Mouse (Mus musculus) small intestine, adult 2 months (tissue): ENCODE measurements around the gene Adcyap1r1. TPM values are rescaled to one million over a fixed set of nuclear protein-coding genes. Genes with fewer than 3 reads are reported as not detected.

Experiments used
- H3K27ac ChIP-seq: fragments of 200-500 bp; 2 replicates; pipeline ENCODE4 v1.5.1; 2012; ENCODE audit warnings: low read depth, low read length, control low read depth, inconsistent platforms; ENCODE audit not compliant: insufficient read depth
- H3K27me3 ChIP-seq: fragments of 200-500 bp; 2 replicates; pipeline ENCODE4 v1.6.1; 2012; ENCODE audit warnings: mild to moderate bottlenecking, moderate library complexity, low read length, inconsistent platforms; ENCODE audit not compliant: control insufficient read depth, insufficient read depth
- H3K36me3 ChIP-seq: fragments of 200-500 bp; 2 replicates; pipeline ENCODE4 v1.6.1; 2012; ENCODE audit warnings: mild to moderate bottlenecking, low read length, control low read depth, inconsistent platforms; ENCODE audit not compliant: control insufficient read depth, insufficient read depth
- H3K4me1 ChIP-seq: fragments of 200-500 bp; 2 replicates; pipeline ENCODE4 v1.6.1; 2012; ENCODE audit warnings: low read length, inconsistent platforms, mixed read lengths; ENCODE audit not compliant: control insufficient read depth, insufficient read depth, insufficient read length
- H3K4me3 ChIP-seq: fragments of 200-500 bp; 2 replicates; pipeline ENCODE4 v1.5.1; 2012; ENCODE audit warnings: low read depth, mild to moderate bottlenecking, control low read depth, inconsistent platforms, low read length, moderate library complexity
- CTCF ChIP-seq: fragments of 200-500 bp; IDR thresholded peaks from 2 replicates; pipeline ENCODE4 v1.5.1; 2012; ENCODE audit warnings: low read depth, mild to moderate bottlenecking, control low read depth, inconsistent platforms, low read length, moderate library complexity, mixed read lengths; ENCODE audit not compliant: insufficient replicate concordance, insufficient read length; ENCODE audit errors: extremely low read depth
- POLR2A ChIP-seq: fragments of 200-500 bp; IDR thresholded peaks from 2 replicates; pipeline ENCODE4 v1.6.1; 2012; ENCODE audit warnings: low read depth, mild to moderate bottlenecking, control low read depth, inconsistent platforms, low read length, moderate library complexity
- WGBS: fragments of 180-500 bp; shearing (Covaris S2); methylation state at CpG from one replicate; pipeline ENCODE4 v1.1.7; 2018; 5-methylcytosine and 5-hydroxymethylcytosine counted together
- polyA plus RNA-seq: library from polyadenylated mRNA; depleted of rRNA; stranded (reverse); fragments of >200 nt; gene quantifications from 2 replicates; pipeline ENCODE4 v1.2.3, GENCODE M21; 2012

The Adcyap1r1 gene
- polyA plus RNA-seq, 1 experiment = 1.9 TPM

- 54% methylated on average over 8 of the region's 8 CpGs for WGBS
- H3K27ac ChIP-seq = no peak overlapping the region
Measured at GRCm38 (mm10) chr6:55435266-55436159, 16.3 kb upstream of the Adcyap1r1 start.

GRCm38 (mm10) chr6:55437919-55438318 lies 13.9 kb upstream of the Adcyap1r1 start:
- no peaks in the 10 kb centered on the region for H3K36me3 ChIP-seq
- H3K4me3 ChIP-seq = no peak overlapping the region
- H3K27ac ChIP-seq = no peak overlapping the region
- TF ChIP-seq POLR2A (no peak), CTCF (no peak)
- 17% methylated on average over 3 of the region's 3 CpGs for WGBS
- no peaks in the 10 kb centered on the region for H3K4me1 ChIP-seq
- 0 out of 2 replicates have a peak, but pooled peaks cover 3% of the 10 kb centered on the region for H3K27me3 ChIP-seq

More at GRCm38 (mm10) chr6:55435266-55436159, 16.3 kb upstream of the Adcyap1r1 start:
- Histone ChIP-seq H3K36me3 (no peaks in the 10 kb centered on the region), H3K27me3 (0 out of 2 replicates have a peak, but pooled peaks cover 3% of the 10 kb centered on the region), H3K4me3 (no peak overlapping the region), H3K4me1 (no peaks in the 10 kb centered on the region)
- TF ChIP-seq CTCF (no peak), POLR2A (no peak)

GRCm38 (mm10) chr6:55438837-55439236 lies 12.9 kb upstream of the Adcyap1r1 start:
- WGBS = 65% methylated on average over 2 of the region's 2 CpGs
- Histone ChIP-seq H3K27me3 (0 out of 2 replicates have a peak, but pooled peaks cover 5% of the 10 kb centered on the region), H3K4me3 (no peak overlapping the region), H3K4me1 (no peaks in the 10 kb centered on the region), H3K36me3 (no peaks in the 10 kb centered on the region), H3K27ac (no peak overlapping the region)
- TF ChIP-seq CTCF = no peak
- TF ChIP-seq POLR2A = no peak

GRCm38 (mm10) chr6:55443927-55444688 lies 7.7 kb upstream of the Adcyap1r1 start:
- no peak overlapping the region for H3K4me3 ChIP-seq
- WGBS = 41% methylated on average over 2 of the region's 2 CpGs
- H3K4me1 ChIP-seq = no peaks in the 10 kb centered on the region
- H3K27ac ChIP-seq = no peak overlapping the region
- 0 out of 2 replicates have a peak, but pooled peaks cover 2% of the 10 kb centered on the region for H3K27me3 ChIP-seq
- no peak for TF ChIP-seq POLR2A
- TF ChIP-seq CTCF = no peak
- no peaks in the 10 kb centered on the region for H3K36me3 ChIP-seq

- Histone ChIP-seq H3K27ac (no peak overlapping the region), H3K4me3 (no peak overlapping the region), H3K4me1 (no peaks in the 10 kb centered on the region), H3K27me3 (0 out of 2 replicates have a peak, but pooled peaks cover 2% of the 10 kb centered on the region), H3K36me3 (no peaks in the 10 kb centered on the region)
- no peak for TF ChIP-seq POLR2A
- TF ChIP-seq CTCF = no peak
- WGBS = 46% methylated on average over 4 of the region's 4 CpGs
Measured at GRCm38 (mm10) chr6:55444721-55445120, 7.1 kb upstream of the Adcyap1r1 start.

GRCm38 (mm10) chr6:55448199-55448598 lies 3.6 kb upstream of the Adcyap1r1 start:
- WGBS = 76% methylated on average over 9 of the region's 9 CpGs
- Histone ChIP-seq H3K27ac (no peak overlapping the region), H3K27me3 (peaks cover 19% of the 10 kb centered on the region), H3K36me3 (no peaks in the 10 kb centered on the region), H3K4me3 (no peak overlapping the region), H3K4me1 (no peaks in the 10 kb centered on the region; the same call in 1 of the 2 replicates)
- TF ChIP-seq POLR2A = no peak
- TF ChIP-seq CTCF = no peak
